Mouse (Mus musculus): Measurements from ENCODE around the gene Gpr137.

GRCm38 (mm10) chr19:6924461-6925306 is 17.6 kb downstream of the Gpr137 start:
- TF ChIP-seq CTCF (IDR thresholded peaks at IDR 0.05; ENCODE audit: extremely low read depth, insufficient read length, insufficient replicate concordance, low read depth, low read length) (peak; percentile 79; the same call in 1 of the 2 replicates), POLR2A (IDR thresholded peaks at IDR 0.05; ENCODE audit: low read depth, low read length) (no peak)
